Mouse (Mus musculus) megakaryocyte progenitor cell, adult 5-6 weeks (primary cell): ENCODE measurements at regions not wholly inside any gene's neighbourhood (a gene's known extent, or its start where the extent isn't known, plus 50 kb on each side); places are given as distances from the start of the nearest gene placed in this dataset.
A peak's percentile ranks its signal among the peaks of the same experiment; 100 is the strongest.
"Not testable (repeated sequence)": the region's sequence is repeated elsewhere in the genome, so short reads cannot be mapped to it uniquely, and the experiment has no call there.

Experiments
- ATAC-seq: replicated peaks from 2 replicates; pipeline ENCODE4 v1.8.0; 2016; ENCODE audit warnings: mild to moderate bottlenecking, moderate TSS enrichment, inconsistent platforms; ENCODE audit not compliant: poor library complexity

- peak; percentile 69 for ATAC-seq
Measured at GRCm38 (mm10) chr7:111969198-111969887, 54.0 kb upstream of the Usp47 start.

- no peak for ATAC-seq
Measured at GRCm38 (mm10) chr7:111968261-111968660, 55.0 kb upstream of the Usp47 start.

GRCm38 (mm10) chr7:111966716-111967115, 56.6 kb upstream of the Usp47 start:
- ATAC-seq, result no peak

- ATAC-seq, result no peak
Measured at GRCm38 (mm10) chr7:111963969-111964368, 59.3 kb upstream of the Usp47 start.

GRCm38 (mm10) chr7:111959977-111960376, 63.3 kb upstream of the Usp47 start:
- no peak for ATAC-seq

- ATAC-seq, result no peak
Measured at GRCm38 (mm10) chr7:111956671-111957070, 66.6 kb upstream of the Usp47 start.

GRCm38 (mm10) chr7:111939631-111940030, 83.7 kb upstream of the Usp47 start:
- ATAC-seq, result no peak

- ATAC-seq, result no peak
Measured at GRCm38 (mm10) chr7:111937547-111937946, 85.8 kb upstream of the Usp47 start.

- ATAC-seq, result no peak
Measured at GRCm38 (mm10) chr7:111937102-111937501, 86.2 kb upstream of the Usp47 start.

GRCm38 (mm10) chr7:111932725-111933124, 90.6 kb upstream of the Usp47 start:
- ATAC-seq, result no peak

- ATAC-seq, result no peak
Measured at GRCm38 (mm10) chr7:111919961-111920360, 103.3 kb upstream of the Usp47 start.

- no peak for ATAC-seq
Measured at GRCm38 (mm10) chr7:111903741-111904231, 119.5 kb upstream of the Usp47 start.

- no peak for ATAC-seq
Measured at GRCm38 (mm10) chr7:111897016-111897415, 117.2 kb upstream of the Galnt18 start.

GRCm38 (mm10) chr7:111896255-111896654, 116.5 kb upstream of the Galnt18 start:
- ATAC-seq, result no peak

GRCm38 (mm10) chr7:111882991-111883390, 103.2 kb upstream of the Galnt18 start:
- ATAC-seq, result no peak

- no peak for ATAC-seq
Measured at GRCm38 (mm10) chr7:111880067-111880675, 100.4 kb upstream of the Galnt18 start.

- ATAC-seq, result no peak
Measured at GRCm38 (mm10) chr7:111877591-111877990, 97.8 kb upstream of the Galnt18 start.

GRCm38 (mm10) chr7:111875949-111876348, 96.2 kb upstream of the Galnt18 start:
- ATAC-seq, result no peak

- no peak for ATAC-seq
Measured at GRCm38 (mm10) chr7:111869337-111869736, 89.6 kb upstream of the Galnt18 start.

- no peak for ATAC-seq
Measured at GRCm38 (mm10) chr7:111863035-111863434, 83.3 kb upstream of the Galnt18 start.

- not testable (repeated sequence) for ATAC-seq
Measured at GRCm38 (mm10) chr7:111858291-111858690, 78.5 kb upstream of the Galnt18 start.

- ATAC-seq, result no peak
Measured at GRCm38 (mm10) chr7:111856977-111857376, 77.2 kb upstream of the Galnt18 start.

- no peak for ATAC-seq
Measured at GRCm38 (mm10) chr7:111855309-111855708, 75.5 kb upstream of the Galnt18 start.
